In genomic region chr9:101078579-101078978, GRCm38 (mm10) we compare ENCODE assay signal across 8 mouse cellular contexts. TPM values are rescaled to one million over a fixed set of nuclear protein-coding genes. Genes with fewer than 3 reads are reported as not detected.
DNase-seq lines count a peak whose midpoint lies in the region; ATAC-seq and TF ChIP-seq lines count a peak whose summit lies in the region.

No protein-coding gene starts in this region.

- no peak for TF ChIP-seq POLR2A in myocyte (IDR thresholded peaks at IDR 0.05; ENCODE audit: insufficient read length, low read depth)

- H3K9ac ChIP-seq in kidney, embryonic 15.5 days: 0 out of 2 replicates have a peak overlapping the region, but pooled peaks have one; percentile 9
- H3K9ac ChIP-seq in hindbrain, postnatal 0 days (replicated peaks; ENCODE audit: low read length): no peak overlapping the region

- DNase-seq in kidney, adult 9 months: no peak
- DNase-seq in c-Kit-positive CD71-positive TER-119-positive erythroid progenitor cells, embryonic 14.5 days (ENCODE audit: low spot score): peak; percentile 25
- peak; percentile 15 for DNase-seq in hindbrain, postnatal 0 days (ENCODE audit: low spot score)
- no peak for DNase-seq in cerebellum, adult 8-10 months
- no peak for DNase-seq in layer of hippocampus, adult 18-20 months (ENCODE audit: low spot score in 2 of 2)
- DNase-seq in right cerebral cortex, postnatal 25 days: no peak

- TF ChIP-seq CTCF in hindbrain, postnatal 0 days (IDR thresholded peaks at IDR 0.05; ENCODE audit: low read depth): no peak

- ATAC-seq in kidney, embryonic 15.5 days (replicated peaks; ENCODE audit: low FRiP score): no peak
- ATAC-seq in hindbrain, postnatal 0 days: no peak

- H3ac ChIP-seq in myocyte (ENCODE audit: control insufficient read depth, insufficient read length): no peak overlapping the region

- peak overlapping the region; percentile 21 for H3K4me3 ChIP-seq in kidney, embryonic 15.5 days (replicated peaks)
- H3K4me3 ChIP-seq in hindbrain, postnatal 0 days (ENCODE audit: low read length): peak overlapping the region; percentile 27
- peak overlapping the region; percentile 100 for H3K4me3 ChIP-seq in myocyte

- H3K27me3 ChIP-seq in kidney, embryonic 15.5 days: no peaks in the 10 kb centered on the region
- H3K27me3 ChIP-seq in hindbrain, postnatal 0 days (ENCODE audit: insufficient read depth, low read length): no peaks in the 10 kb centered on the region
- no peaks in the 10 kb centered on the region for H3K27me3 ChIP-seq in myocyte (ENCODE audit: control insufficient read depth, insufficient read depth, insufficient read length)

- peaks cover 89% of the 10 kb centered on the region for H3K79me2 ChIP-seq in myocyte (ENCODE audit: control insufficient read depth, insufficient read depth)

- H3K4me2 ChIP-seq in kidney, embryonic 15.5 days: peak overlapping the region; percentile 54
- peak overlapping the region; percentile 97 for H3K4me2 ChIP-seq in hindbrain, postnatal 0 days (ENCODE audit: low read depth, low read length)
- peak overlapping the region; percentile 91 for H3K4me2 ChIP-seq in myocyte (ENCODE audit: low read depth)

- no peaks in the 10 kb centered on the region for H3K9me3 ChIP-seq in kidney, embryonic 15.5 days (replicated peaks)
- no peaks in the 10 kb centered on the region for H3K9me3 ChIP-seq in hindbrain, postnatal 0 days (ENCODE audit: low read length)

- H3K4me1 ChIP-seq in kidney, embryonic 15.5 days: peaks cover 22% of the 10 kb centered on the region
- peaks cover 15% of the 10 kb centered on the region for H3K4me1 ChIP-seq in hindbrain, postnatal 0 days (ENCODE audit: insufficient read depth, low read length)

- H3K36me3 ChIP-seq in kidney, embryonic 15.5 days: peaks cover 2% of the 10 kb centered on the region; the same call in 1 of the 2 replicates
- no peaks in the 10 kb centered on the region for H3K36me3 ChIP-seq in hindbrain, postnatal 0 days (ENCODE audit: insufficient read depth, low read length)
- H3K36me3 ChIP-seq in myocyte (ENCODE audit: control insufficient read depth, insufficient read depth): no peaks in the 10 kb centered on the region

- WGBS in kidney, embryonic 15.5 days: 63% methylated on average over 4 of the region's 4 CpGs
- 44% methylated on average over 4 of the region's 4 CpGs for WGBS in hindbrain, postnatal 0 days

- no peak overlapping the region for H3K27ac ChIP-seq in kidney, embryonic 15.5 days
- H3K27ac ChIP-seq in hindbrain, postnatal 0 days: no peak overlapping the region

TF ChIP-seq in myocyte, 11 proteins besides CTCF, POLR2A, EP300 and RAD21:
- TF ChIP-seq REST (IDR thresholded peaks at IDR 0.05; ENCODE audit: insufficient read depth, insufficient read length): no peak
- no peak for TF ChIP-seq SRF (IDR thresholded peaks at IDR 0.05; ENCODE audit: control insufficient read depth, insufficient read length, low read depth)

RNA-seq across cellular contexts. Expression of gene Msl2, which starts 4.7 kb away (rescaled TPM):
- 4.9 and 7.0 TPM in 2 replicates for polyA plus RNA-seq in kidney, embryonic 15.5 days (2015; fragmentation: Nextera tagmentation; extraction: Ambion mirVana)
- total RNA-seq in hindbrain, postnatal 0 days (2014; rRNA removed): 27.9 and 34.2 TPM in 2 replicates
- 4.9 and 5.0 TPM in 2 replicates for polyA plus RNA-seq in hindbrain, postnatal 0 days (2015; fragmentation: Nextera tagmentation; extraction: Ambion mirVana)
- 8.6 TPM for polyA plus RNA-seq in myocyte (2012; fragmentation: generic; extraction: Trizol)
- total RNA-seq in layer of hippocampus, adult 18-20 months (2021): 10 to 100 TPM; 65.9 to 66.4 TPM

RNA-seq across cellular contexts. Expression of gene Pccb, which starts 43.9 kb away (rescaled TPM):
- polyA plus RNA-seq in kidney, embryonic 15.5 days (2015; fragmentation: Nextera tagmentation; extraction: Ambion mirVana): 24.5 and 26.4 TPM in 2 replicates
- total RNA-seq in hindbrain, postnatal 0 days (2014; rRNA removed): 56.9 and 62.0 TPM in 2 replicates
- 33.1 and 33.2 TPM in 2 replicates for polyA plus RNA-seq in hindbrain, postnatal 0 days (2015; fragmentation: Nextera tagmentation; extraction: Ambion mirVana)
- 46.8 TPM for polyA plus RNA-seq in myocyte (2012; fragmentation: generic; extraction: Trizol)
- 10 to 100 TPM; 43.3 to 43.9 TPM for total RNA-seq in layer of hippocampus, adult 18-20 months (2021)

Comparison
In these comparisons a context has a peak if more than half of its experiments do, and no peak if none do; other contexts are left out.
1. H3K4me3 ChIP-seq: peak in every context shown above with its lines; median percentile 100 in myocyte; 27 in hindbrain, postnatal 0 days; 21 in kidney, embryonic 15.5 days.
2. DNase-seq: peak in c-Kit-positive CD71-positive TER-119-positive erythroid progenitor cells, embryonic 14.5 days (single experiment) and hindbrain, postnatal 0 days (single experiment); none in kidney, adult 9 months (single experiment), cerebellum, adult 8-10 months (single experiment), layer of hippocampus, adult 18-20 months (0 of 2) and right cerebral cortex, postnatal 25 days (single experiment).
3. Peak in every context shown above with its lines, with median percentiles within 50 percentile points of each other: H3K4me2 ChIP-seq.